Mouse (Mus musculus): Measurements from ENCODE around the gene Sod1. TPM values are rescaled to one million over a fixed set of nuclear protein-coding genes. Genes with fewer than 3 reads are reported as not detected.
"Not testable (repeated sequence)": the region's sequence is repeated elsewhere in the genome, so short reads cannot be mapped to it uniquely, and the experiment has no call there.

Gene Sod1
- total RNA-seq, 2 experiments from 2014 or later: 1,319 to 1,602 TPM

DNA sequence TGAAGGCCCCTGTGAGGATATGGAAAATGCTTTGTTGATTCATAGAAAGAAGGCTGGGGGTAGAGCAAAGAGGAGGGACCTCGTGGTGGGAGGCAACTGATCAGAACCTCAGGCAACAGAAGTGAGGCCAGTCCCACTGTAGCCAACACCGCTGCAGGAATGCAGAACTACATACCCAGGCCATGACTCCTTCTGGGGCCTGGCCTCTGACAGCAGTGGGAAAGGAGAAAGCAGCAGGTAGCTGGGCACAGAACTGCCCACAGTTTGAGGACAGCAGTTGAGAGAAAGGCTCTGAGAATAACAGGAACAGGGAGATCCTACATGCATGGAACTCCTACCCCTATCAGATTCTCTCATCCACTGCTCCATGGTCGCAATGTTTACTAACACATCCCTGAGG, 11.6 kb upstream of the Sod1 start:
- DNase-seq (ENCODE audit: low spot score in 2 of 2): no peak

DNA sequence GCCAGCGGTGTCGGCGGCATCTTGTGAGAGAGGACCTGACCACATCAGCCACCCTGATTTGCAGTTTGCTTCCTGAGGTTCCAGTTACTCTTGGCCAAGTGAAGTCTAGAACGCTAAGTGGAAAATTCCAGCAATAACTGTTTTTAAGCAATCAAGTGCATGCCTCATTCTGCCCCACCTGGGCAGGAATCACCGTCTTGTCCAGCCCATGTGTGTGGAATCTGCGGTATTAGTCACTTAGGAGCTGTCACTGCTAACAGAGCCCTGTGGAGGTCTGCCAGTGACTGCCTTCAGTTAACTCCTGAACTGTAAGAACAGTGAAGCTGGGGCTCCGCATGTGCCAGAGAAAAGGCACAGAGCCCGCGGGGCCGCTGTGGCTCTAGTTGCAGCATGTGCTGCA, 9.8 kb upstream of the Sod1 start:
- no peak for DNase-seq (ENCODE audit: low spot score in 2 of 2)

- DNase-seq (ENCODE audit: low spot score in 2 of 2): no peak
These were observed 8.8 kb upstream of the Sod1 start for GRCm38 (mm10) chr16:90211767-90212166.

GRCm38 (mm10) chr16:90213477-90214339, 6.8 kb upstream of the Sod1 start:
- DNase-seq (ENCODE audit: low spot score in 2 of 2): no peak

DNA sequence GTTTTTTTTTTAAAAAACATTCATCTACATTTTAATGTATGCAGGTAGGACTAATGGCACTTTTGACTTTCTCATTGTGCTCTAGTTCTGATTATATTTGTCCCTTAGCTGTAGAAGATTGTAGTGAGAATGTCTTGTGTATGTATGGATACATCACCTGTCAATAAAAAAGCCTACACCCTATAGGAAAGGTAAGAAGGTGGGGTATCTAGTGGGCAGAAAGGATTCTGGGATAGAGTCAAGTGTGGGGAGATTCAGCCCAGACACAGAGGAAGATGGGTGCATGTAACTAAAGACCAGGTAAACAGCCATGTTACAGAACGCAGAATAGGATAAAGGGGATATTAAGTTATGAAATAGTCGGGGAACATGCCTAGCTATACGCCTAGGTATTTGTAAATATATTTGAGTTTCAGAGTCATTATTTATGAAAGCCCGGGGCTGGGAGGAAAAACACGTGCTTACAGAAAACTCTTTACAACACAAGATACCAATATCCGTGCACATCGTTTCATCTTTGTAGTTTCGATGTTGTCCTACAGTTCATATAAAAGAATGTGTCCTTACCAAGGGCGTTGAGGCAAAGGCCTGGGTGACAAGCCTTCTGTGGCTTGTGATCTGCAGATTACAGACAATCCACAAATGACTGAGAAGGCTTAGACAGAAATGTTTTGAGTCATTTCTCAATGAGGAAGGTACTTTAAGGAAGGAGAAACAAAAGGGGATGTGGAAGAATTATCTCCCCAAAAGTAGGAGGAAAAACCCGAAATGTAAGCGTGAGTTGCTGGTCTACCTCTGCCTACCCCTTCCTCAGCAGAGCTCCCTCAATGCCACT, 5.6 kb upstream of the Sod1 start:
- no peak for DNase-seq (ENCODE audit: low spot score in 2 of 2)

- not testable (repeated sequence) for DNase-seq (ENCODE audit: low spot score in 2 of 2)
These were observed 4.7 kb upstream of the Sod1 start for GRCm38 (mm10) chr16:90215879-90216278.

GRCm38 (mm10) chr16:90216414-90216813, 4.1 kb upstream of the Sod1 start:
- no peak for DNase-seq (ENCODE audit: low spot score in 2 of 2)

GRCm38 (mm10) chr16:90217356-90217755, 3.2 kb upstream of the Sod1 start:
- DNase-seq (ENCODE audit: low spot score in 2 of 2): no peak

GRCm38 (mm10) chr16:90217926-90218325, 2.6 kb upstream of the Sod1 start:
- no peak for DNase-seq (ENCODE audit: low spot score in 2 of 2)

DNA sequence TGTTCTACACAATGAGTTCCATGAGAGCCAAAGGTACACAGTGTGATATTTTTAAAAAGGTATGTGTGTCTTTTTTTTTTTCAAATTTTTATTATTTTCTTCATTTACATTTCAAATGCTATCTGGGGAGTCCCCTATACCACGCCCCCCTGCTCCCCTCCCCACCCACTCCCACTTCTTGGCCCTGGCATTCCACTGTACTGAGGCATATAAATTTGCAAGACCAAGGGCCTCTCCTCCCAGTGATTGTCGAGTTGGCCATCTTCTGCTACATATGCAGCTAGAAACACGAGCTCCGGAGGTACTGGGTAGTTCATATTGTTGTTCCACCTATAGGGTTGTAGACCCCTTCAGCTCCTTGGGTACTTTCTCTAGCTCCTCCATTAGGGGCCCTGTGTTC, 1.1 kb upstream of the Sod1 start:
- DNase-seq (ENCODE audit: low spot score in 2 of 2): not testable (repeated sequence)

DNA sequence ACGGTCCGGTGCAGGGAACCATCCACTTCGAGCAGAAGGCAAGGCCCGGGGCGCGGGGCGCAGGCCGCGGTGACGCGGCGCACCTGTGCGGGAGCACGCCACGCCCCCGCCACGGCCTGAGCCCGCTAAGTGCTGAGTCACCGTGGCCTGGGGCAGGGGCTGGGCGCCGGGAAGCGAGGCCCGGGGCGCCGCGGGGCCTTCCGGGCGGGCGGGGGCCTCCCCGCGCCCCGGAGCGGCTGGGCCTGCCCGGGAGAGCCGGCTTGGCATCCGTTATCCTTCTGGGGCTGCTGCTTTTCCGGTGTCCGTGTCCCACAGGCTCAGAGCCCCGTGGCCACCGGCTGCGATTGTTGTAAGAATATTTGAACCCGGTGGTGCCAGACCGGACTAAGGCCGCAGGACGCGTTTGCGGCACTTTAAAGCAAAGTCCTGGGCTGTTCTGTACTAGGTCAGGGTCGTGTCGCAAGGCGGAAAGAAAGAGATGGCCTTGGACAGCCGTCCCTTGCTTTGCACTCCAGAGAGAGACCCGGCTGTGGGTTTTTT, 408 bp downstream of the Sod1 start:
- peak in 1 of 2 experiments; percentile 62 for DNase-seq (ENCODE audit: low spot score in 2 of 2)

DNA sequence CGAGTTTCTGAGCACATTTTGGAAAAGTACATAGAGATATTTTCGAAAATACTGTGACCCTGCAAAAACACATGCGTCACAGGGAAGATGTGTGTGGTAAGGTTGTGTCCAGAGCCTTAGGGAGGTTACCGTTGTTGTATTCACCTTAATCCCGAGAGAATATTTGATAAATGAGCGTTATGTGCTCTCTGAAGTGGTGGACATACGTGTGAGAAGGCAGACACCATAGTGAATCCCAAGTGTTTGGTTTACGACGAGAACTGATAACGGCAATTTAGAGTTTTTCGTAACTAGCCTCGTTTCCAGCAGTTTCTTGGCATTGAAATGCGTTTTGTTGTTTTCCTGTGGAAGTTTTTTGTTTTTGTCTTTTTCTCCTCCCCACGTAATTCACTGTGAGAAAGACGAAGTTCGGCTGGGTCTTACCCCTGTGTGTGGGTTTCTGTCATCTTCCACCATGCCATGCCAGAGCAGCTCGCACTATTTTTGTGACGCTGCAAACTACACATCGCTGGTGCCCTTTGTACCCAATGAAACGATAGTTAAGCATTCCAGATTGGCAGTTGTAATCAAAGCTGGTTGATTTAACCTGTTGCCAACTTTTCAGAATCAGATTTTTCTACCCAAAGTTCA, 1.0 kb downstream of the Sod1 start:
- DNase-seq (ENCODE audit: low spot score in 2 of 2): no peak

- no peak for DNase-seq (ENCODE audit: low spot score in 2 of 2)
These were observed 9.3 kb downstream of the Sod1 start for GRCm38 (mm10) chr16:90229897-90230296.

DNA sequence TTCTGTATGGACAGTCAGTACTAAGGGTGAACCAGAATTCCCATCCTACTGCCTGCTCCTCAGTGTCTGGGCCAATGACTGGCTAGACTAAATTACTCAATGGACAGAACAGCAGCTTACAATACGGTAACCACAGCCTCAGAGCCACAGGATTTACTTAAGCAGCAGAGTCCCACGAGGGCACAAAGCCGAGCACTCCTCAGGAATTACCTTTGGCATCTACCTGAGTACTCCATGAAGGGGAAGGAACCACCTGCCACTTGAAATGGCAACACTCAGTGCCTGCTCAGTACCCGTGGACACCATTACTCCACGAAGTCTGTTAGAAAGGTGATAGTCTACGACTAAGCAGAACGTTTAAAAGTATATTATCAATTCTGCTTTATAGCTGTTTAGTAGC, 10.7 kb downstream of the Sod1 start:
- no peak for DNase-seq (ENCODE audit: low spot score in 2 of 2)

DNA sequence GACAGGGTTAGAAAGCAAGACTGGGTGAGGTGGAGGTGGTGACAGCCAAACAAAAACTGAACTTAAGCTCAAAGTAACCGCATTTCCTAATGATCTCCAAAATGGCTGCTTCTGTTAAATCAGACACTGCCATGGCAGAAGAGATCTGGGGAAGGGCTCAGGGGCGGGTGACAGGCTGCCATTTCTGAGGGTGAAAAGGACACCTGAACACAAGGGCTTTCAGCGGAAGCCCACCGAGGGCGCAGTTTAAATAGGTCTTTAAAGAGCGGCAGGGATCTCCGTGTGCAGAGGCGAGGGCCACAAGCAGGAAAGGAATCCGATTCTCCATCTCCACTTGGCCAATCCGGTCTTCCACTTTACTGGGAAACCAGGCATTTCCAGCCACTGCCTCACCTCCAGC, 13.1 kb downstream of the Sod1 start:
- DNase-seq (ENCODE audit: low spot score in 2 of 2): no peak

DNA sequence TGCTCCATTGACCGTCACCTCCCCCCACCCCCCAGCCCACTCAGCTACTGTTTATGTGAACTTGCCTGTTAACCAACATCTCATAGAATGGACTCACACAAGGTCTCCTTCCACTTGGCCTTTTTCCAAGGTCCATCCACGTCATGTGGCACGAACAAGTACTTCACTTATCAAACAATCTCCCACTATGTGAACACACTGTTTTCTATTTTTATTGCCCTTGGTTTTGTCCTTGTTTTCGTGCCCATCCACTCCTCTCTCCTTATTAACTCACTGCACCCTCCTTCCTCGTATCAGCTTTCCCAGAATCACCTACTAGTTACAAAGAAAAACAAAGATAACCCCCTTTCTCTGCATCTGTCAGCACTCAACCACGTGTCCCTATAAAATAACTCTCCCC, 14.1 kb downstream of the Sod1 start:
- DNase-seq (ENCODE audit: low spot score in 2 of 2): peak in 1 of 2 experiments; percentile 41

GRCm38 (mm10) chr16:90235188-90235587, 14.6 kb downstream of the Sod1 start:
- no peak for DNase-seq (ENCODE audit: low spot score in 2 of 2)

GRCm38 (mm10) chr16:90239128-90239746, 18.7 kb downstream of the Sod1 start:
- no peak for DNase-seq (ENCODE audit: low spot score in 2 of 2)

GRCm38 (mm10) chr16:90241875-90242274, 21.3 kb downstream of the Sod1 start:
- DNase-seq (ENCODE audit: low spot score in 2 of 2): no peak

GRCm38 (mm10) chr16:90242426-90243304, 22.1 kb downstream of the Sod1 start:
- no peak for DNase-seq (ENCODE audit: low spot score in 2 of 2)
